Mouse (Mus musculus): ENCODE measurements around the gene Ppp1r11. TPM values are rescaled to one million over a fixed set of nuclear protein-coding genes. Genes with fewer than 3 reads are reported as not detected.

The Ppp1r11 gene
- polyA plus RNA-seq, 1 experiment from 2014 or later = 120 TPM

Other genes with a start within 250 kb of the Ppp1r11 start
- gene H2-M10.5, start 178.8 kb downstream of the Ppp1r11 start, polyA plus RNA-seq (2014; fragmentation: Nextera tagmentation; extraction: Ambion mirVana) = not detected in 2 replicates
- gene H2-M10.6, start 139.6 kb downstream of the Ppp1r11 start, polyA plus RNA-seq (2014; fragmentation: Nextera tagmentation; extraction: Ambion mirVana) = not detected in 2 replicates
- 40.0 and 41.9 TPM in 2 replicates for gene Trim26, start 114.6 kb downstream of the Ppp1r11 start, polyA plus RNA-seq (2014; fragmentation: Nextera tagmentation; extraction: Ambion mirVana)
- gene Trim15, start 84.5 kb downstream of the Ppp1r11 start, polyA plus RNA-seq (2014; fragmentation: Nextera tagmentation; extraction: Ambion mirVana) = 1.2 and 1.3 TPM in 2 replicates
- gene Trim10, start 82.2 kb downstream of the Ppp1r11 start, polyA plus RNA-seq (2014; fragmentation: Nextera tagmentation; extraction: Ambion mirVana) = 0.97 and 1.6 TPM in 2 replicates
- gene Trim40, start 61.6 kb downstream of the Ppp1r11 start, polyA plus RNA-seq (2014; fragmentation: Nextera tagmentation; extraction: Ambion mirVana) = 0.11 and 0.78 TPM in 2 replicates
- gene Trim31, start 53.6 kb downstream of the Ppp1r11 start, polyA plus RNA-seq (2014; fragmentation: Nextera tagmentation; extraction: Ambion mirVana) = 21.4 and 25.7 TPM in 2 replicates
- 1.3 and 1.5 TPM in 2 replicates for gene Rnf39, start 8.8 kb downstream of the Ppp1r11 start, polyA plus RNA-seq (2014; fragmentation: Nextera tagmentation; extraction: Ambion mirVana)
- gene Znrd1, start 6.8 kb upstream of the Ppp1r11 start, polyA plus RNA-seq (2014; fragmentation: Nextera tagmentation; extraction: Ambion mirVana) = 88.7 and 91.2 TPM in 2 replicates
- 4.9 and 6.6 TPM in 2 replicates for gene Znrd1as, start 6.9 kb upstream of the Ppp1r11 start, polyA plus RNA-seq (2014; fragmentation: Nextera tagmentation; extraction: Ambion mirVana)
- not detected in 2 replicates for gene 2410137M14Rik, start 29.5 kb upstream of the Ppp1r11 start, polyA plus RNA-seq (2014; fragmentation: Nextera tagmentation; extraction: Ambion mirVana)
- gene H2-M5, start 37.8 kb upstream of the Ppp1r11 start, polyA plus RNA-seq (2014; fragmentation: Nextera tagmentation; extraction: Ambion mirVana) = 0.16 and 0.51 TPM in 2 replicates
- gene Zfp57, start 49.4 kb upstream of the Ppp1r11 start, polyA plus RNA-seq (2014; fragmentation: Nextera tagmentation; extraction: Ambion mirVana) = 78.3 and 85.0 TPM in 2 replicates
- gene Mog, start 71.7 kb upstream of the Ppp1r11 start, polyA plus RNA-seq (2014; fragmentation: Nextera tagmentation; extraction: Ambion mirVana) = 0.14 and 0.24 TPM in 2 replicates
- gene Gabbr1, start 94.2 kb upstream of the Ppp1r11 start, polyA plus RNA-seq (2014; fragmentation: Nextera tagmentation; extraction: Ambion mirVana) = 12.6 and 13.7 TPM in 2 replicates
- 0.07 TPM in 1 of 2 replicates, not detected in the other for gene Olfr90, start 136.8 kb upstream of the Ppp1r11 start, polyA plus RNA-seq (2014; fragmentation: Nextera tagmentation; extraction: Ambion mirVana)
- not detected in 2 replicates for gene Olfr91, start 146.5 kb upstream of the Ppp1r11 start, polyA plus RNA-seq (2014; fragmentation: Nextera tagmentation; extraction: Ambion mirVana)
- not detected in 2 replicates for gene Olfr92, start 168.3 kb upstream of the Ppp1r11 start, polyA plus RNA-seq (2014; fragmentation: Nextera tagmentation; extraction: Ambion mirVana)
- gene Olfr93, start 209.8 kb upstream of the Ppp1r11 start, polyA plus RNA-seq (2014; fragmentation: Nextera tagmentation; extraction: Ambion mirVana) = not detected in 2 replicates
- gene Ubd, start 242.2 kb upstream of the Ppp1r11 start, polyA plus RNA-seq (2014; fragmentation: Nextera tagmentation; extraction: Ambion mirVana) = not detected in 2 replicates
- not detected in 2 replicates for gene Olfr94, start 249.3 kb upstream of the Ppp1r11 start, polyA plus RNA-seq (2014; fragmentation: Nextera tagmentation; extraction: Ambion mirVana)